Mouse (Mus musculus) ovary, postnatal 36 days (tissue): ENCODE measurements at regions not wholly inside any gene's neighbourhood (a gene's known extent, or its start where the extent isn't known, plus 50 kb on each side); places are given as distances from the start of the nearest gene placed in this dataset.

ENCODE experiments used
- DNase-seq: peaks from one replicate; pipeline ENCODE4 v3.0.0; 2022; ENCODE audit warnings: low spot score, mixed read lengths

GRCm38 (mm10) chr1:61050346-61050745 lies 72.6 kb downstream of the Icos start:
- no peak for DNase-seq

GRCm38 (mm10) chr1:61053676-61054075 lies 75.9 kb downstream of the Icos start:
- no peak for DNase-seq

GRCm38 (mm10) chr1:61054391-61054790 lies 76.7 kb downstream of the Icos start:
- no peak for DNase-seq

- peak; percentile 50 for DNase-seq
Measured at GRCm38 (mm10) chr1:61055176-61055575, 77.4 kb downstream of the Icos start.

DNA sequence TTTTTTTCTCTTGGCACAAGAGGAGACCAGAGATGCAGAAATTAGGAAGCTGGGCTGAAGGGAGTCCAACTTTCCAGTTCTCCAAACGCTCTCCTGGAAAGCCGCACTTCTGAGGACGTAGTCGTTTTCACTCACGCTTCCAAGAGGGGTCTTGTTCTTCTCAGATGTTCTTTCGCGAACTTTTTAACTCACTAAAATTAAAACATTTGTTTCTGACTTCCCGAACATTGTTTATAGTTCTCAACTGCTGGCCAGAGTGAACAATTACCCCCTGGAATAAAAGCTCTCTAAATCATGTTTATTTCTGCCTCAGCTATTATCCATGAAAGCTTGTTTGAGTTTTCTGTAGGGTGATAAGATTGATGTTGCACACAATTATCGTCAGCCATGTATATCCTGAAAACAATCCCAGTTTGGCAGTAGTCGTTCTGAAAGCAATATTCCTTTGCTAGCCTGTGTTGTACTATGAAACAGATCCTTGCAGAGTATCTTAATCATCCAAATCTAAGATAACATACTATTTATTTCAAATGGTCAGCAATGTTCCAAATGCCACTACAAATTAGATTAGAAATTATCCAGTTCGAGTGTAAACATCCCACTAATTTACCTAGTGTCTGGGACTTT lies 82.3 kb downstream of the Icos start:
- DNase-seq, result no peak

DNA sequence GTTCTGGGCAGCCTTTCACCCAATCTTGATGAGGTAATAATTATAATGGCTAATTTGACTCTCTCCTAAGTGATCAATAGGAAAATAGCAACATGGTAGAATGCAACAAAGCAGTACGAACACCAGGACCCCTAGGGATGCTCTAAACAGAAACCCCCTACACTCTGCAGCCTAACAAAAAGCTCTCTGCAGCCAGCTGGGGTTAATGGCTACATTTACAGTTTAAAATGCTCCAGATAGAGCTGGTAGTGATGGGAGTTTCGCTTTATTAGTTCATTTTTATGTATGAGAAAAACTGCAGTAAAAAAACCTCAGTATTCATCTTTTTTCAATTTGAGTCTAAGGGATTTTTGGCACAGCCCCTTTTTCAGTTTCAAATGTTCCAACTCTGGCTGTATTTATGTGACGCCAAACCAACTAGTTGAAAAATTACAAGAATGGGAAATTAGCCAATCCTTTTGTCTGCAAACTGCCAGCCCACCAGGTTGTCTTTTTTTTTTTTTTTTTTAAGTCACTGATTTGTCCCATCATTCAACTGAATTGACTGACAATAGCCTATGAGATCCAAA lies 84.2 kb downstream of the Icos start:
- DNase-seq, result no peak

- DNase-seq, result no peak
Measured at GRCm38 (mm10) chr1:61068112-61068511, 90.4 kb downstream of the Icos start.

DNA sequence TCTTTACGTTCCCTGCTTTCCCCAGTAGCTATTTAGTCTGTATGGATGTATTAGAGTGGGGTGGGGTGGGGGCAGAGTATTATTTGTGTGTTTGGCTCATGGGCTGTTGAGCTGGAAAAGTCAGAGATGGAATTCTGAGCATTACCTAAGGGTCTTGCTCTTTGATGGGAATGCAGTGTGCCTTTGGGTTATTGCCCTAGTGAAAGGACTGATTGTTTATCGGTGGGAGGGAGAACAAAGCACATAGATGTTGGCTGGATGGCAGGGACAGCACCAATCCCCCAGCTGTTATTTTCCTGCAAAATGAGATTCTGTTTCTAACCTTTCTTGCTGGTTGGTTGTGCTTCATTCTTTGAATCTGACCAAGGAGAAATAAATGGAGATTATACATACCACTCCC lies 96.4 kb downstream of the Icos start:
- no peak for DNase-seq

- no peak for DNase-seq
Measured at GRCm38 (mm10) chr1:61075335-61075734, 97.6 kb downstream of the Icos start.

- no peak for DNase-seq
Measured at GRCm38 (mm10) chr1:61084732-61085131, 107.0 kb downstream of the Icos start.

DNA sequence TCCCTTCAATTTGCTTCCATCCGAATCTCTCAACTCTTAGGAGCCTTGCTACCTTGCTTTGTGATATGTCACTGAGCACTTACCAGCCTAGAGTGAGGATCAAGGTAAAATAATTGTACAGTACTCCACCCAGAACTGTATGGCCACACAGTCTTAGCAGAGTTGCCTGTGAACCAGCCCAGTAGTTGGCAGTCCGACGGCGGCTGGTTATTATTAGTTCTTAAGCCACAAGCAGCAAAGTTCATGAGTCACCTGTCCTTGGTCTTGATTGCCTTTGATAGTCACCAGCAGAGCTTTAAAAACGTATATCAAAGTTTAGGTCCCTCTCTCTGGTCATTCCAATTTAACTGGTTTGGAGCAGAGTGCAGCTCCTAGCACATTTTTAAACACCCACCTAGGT lies 109.1 kb downstream of the Icos start:
- DNase-seq, result no peak

DNA sequence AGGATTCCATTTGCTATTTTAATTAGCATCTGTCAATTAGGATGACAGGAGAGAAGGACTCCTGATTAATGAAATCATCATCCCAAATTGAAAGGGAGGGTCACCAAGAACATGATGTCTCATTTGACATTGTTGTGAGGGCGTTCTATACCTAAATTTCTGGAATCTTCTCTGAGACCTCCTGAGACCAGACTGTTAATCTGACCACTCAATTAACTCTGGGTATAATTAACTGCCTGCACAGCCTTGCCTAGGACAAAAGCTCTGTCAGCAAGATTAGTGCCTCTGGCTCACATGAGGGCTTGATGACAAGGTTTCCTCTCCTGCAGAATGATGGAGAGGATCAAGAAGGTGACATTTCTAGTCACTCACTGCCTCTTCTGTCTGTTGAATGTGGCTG lies 113.1 kb downstream of the Icos start:
- DNase-seq, result no peak

- DNase-seq, result no peak
Measured at GRCm38 (mm10) chr1:61095481-61096165, 117.9 kb downstream of the Icos start.

DNA sequence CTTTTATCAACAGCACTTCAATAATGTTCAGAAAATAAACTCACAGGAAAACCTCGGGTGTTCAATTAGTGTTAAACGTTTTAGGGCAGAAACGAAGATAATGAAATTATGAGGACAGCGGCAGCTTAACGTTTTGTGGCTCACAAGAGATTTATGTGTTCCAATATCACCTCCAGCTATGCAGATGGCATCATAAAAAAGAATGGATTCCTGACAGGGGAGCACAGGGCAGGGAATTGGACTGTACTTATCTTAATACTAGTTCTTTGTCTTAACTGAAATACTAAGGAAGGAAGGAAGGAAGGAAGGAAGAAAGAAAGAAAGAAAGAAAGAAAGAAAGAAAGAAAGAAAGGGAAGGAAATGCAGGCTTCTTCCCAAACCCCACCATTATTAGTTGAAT lies 121.6 kb downstream of the Icos start:
- DNase-seq, result no peak

- no peak for DNase-seq
Measured at GRCm38 (mm10) chr1:61101679-61102078, 124.0 kb downstream of the Icos start.

DNA sequence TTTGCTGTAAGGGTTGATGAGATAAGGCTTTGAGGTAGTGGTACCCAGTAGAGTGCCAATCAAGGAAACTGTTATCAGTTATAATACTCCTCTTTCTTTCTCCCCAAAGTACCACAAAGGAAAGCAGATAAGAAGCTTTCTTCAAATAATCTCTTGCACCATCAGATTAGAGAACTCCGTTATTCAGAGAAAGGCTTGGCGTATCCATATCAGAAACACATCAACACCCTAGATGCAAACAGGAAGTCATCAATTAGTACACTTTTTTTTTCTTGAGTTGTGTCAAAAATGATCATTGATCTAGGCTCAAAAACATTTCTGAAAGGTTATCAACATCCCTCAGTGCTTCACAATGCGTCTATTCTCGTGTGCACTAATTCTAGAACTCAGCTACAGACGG lies 124.6 kb downstream of the Icos start:
- no peak for DNase-seq

- no peak for DNase-seq
Measured at GRCm38 (mm10) chr1:61103581-61103980, 125.9 kb downstream of the Icos start.

DNA sequence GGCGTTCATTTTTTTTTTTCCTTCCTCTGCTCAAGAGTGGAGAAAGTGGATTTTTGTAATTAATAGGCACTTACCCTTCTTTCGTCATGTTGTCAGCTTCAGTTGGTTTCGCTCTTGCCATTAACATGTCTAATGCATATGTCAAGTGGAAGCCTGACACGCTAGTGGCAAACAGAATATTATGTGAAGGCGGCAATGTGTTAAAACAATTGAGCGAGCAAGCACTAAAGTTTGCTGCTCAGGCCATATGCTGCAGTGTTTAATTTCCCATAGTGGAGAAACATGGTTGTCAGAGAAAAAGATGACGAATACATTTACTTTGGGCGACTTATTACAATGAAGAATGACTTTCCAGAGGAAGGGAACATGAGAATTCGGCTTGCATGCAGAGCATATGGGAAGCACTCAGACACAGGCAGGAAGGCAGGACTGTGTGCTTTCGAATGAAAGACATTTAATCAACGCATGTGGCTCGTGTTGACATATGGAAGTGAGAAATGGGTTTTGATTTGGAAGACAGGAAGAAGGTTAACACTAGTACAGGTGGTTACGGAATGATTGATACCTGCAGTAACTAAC lies 134.1 kb downstream of the Icos start:
- no peak for DNase-seq

- DNase-seq, result no peak
Measured at GRCm38 (mm10) chr1:61117535-61117934, 139.8 kb downstream of the Icos start.

GRCm38 (mm10) chr1:61118071-61118470 lies 140.3 kb downstream of the Icos start:
- DNase-seq, result no peak

DNA sequence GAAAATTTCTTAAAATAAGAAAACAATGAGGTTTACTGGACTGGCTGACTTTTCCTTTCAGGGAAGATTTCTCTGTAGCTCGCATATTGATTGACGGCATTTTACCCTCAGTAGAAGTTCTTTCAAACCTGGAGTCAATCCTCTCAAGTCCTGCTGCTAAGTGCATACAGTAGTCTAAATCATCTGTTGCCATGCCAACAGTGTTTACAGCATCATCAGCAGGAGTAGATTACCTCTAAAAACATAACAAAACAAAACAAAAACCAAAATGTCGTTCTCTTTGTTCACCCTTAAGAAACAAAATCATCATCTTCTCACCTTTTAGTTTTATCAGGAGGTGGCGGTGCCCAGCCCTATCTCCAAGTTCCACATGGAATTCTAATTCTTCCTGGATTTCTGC lies 143.8 kb downstream of the Icos start:
- DNase-seq, result no peak

DNA sequence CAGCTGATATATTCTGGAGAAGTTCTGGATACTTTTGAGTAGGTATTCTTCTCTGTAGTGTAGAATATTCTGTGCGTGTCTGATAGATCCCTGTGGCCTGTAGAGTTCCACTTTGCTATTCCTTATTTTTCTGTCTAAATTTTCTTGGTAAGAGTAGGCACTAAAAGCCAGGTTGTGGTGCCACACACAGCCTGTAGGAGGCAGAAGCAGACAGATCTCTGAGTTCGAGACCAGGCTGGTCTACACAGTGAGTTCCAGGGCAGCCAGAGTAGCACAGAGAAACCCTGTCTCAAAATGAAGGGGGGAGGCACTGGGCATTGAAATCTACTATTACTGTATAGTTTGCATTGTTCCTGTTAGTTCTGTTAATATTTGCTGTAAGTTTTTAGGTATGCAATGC lies 147.4 kb downstream of the Icos start:
- no peak for DNase-seq
